ENCODE assay signal across 33 mouse cellular contexts in the genomic region with DNA sequence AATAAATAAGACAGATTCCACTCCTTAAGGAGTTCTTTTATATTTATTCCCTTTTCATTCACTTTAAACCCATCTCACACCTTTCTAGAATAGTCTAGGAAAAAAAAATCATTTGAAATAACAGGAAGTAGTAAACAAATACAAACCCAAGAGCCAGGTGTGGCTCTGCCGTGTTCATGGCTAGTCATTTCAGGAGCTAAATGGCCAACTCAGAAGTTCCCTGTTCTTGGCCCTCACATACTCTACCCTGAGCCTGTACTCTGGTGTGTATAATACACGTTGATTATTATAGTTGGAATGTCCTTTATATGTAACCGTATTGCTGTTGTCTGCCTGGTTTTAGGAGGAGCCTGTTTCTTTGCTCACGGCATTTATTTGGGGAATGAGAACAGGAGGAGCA.
"Had no signal": no experiment of that assay in that cellular context is flagged by ENCODE, and none has a peak within 500 bp of the region (broad histone marks: within the 10 kb centered on the region; RNA-seq: fewer than 3 reads in every experiment).

No protein-coding gene starts in this region.

- ATAC-seq: hindbrain, embryonic 16.5 days; hindbrain, postnatal 0 days; inflammation-experienced regulatory T-cells, adult 6 months; intestine, embryonic 15.5 days; intestine, embryonic 16.5 days; intestine, postnatal 0 days had no signal

- DNase-seq: heart, postnatal 10 days; heart, postnatal 14 days; heart, postnatal 36 days; heart, postnatal 4 days; kidney, adult 11 months; kidney, adult 18-20 months; kidney, adult 2 months; kidney, adult 8-10 months; kidney, adult 9 months; kidney, postnatal 10 days; kidney, postnatal 14 days; kidney, postnatal 25 days; kidney, postnatal 36 days; kidney, postnatal 4 days; layer of hippocampus, adult 9-11 months; layer of hippocampus, postnatal 36 days had no signal

- H3K27ac ChIP-seq: heart, embryonic 13.5 days; heart, embryonic 15.5 days; hindbrain, embryonic 10.5 days; hindbrain, embryonic 12.5 days; hindbrain, embryonic 13.5 days; hindbrain, embryonic 14.5 days; hindbrain, embryonic 15.5 days; hindbrain, postnatal 0 days; intestine, embryonic 15.5 days; kidney, postnatal 0 days; layer of hippocampus, adult 2 months; left cerebral cortex, adult 2 months had no signal

- H3K9me3 ChIP-seq: heart, embryonic 12.5 days; heart, embryonic 13.5 days; heart, embryonic 15.5 days; hindbrain, embryonic 10.5 days; hindbrain, embryonic 12.5 days; hindbrain, embryonic 13.5 days; hindbrain, embryonic 15.5 days; intestine, embryonic 15.5 days had no signal

- H3K9ac ChIP-seq: heart, embryonic 12.5 days; heart, embryonic 13.5 days; heart, embryonic 15.5 days; hindbrain, embryonic 12.5 days; hindbrain, embryonic 13.5 days; hindbrain, embryonic 14.5 days; hindbrain, embryonic 15.5 days; intestine, embryonic 15.5 days had no signal

- H3K27me3 ChIP-seq: heart, embryonic 12.5 days; heart, embryonic 13.5 days; heart, embryonic 15.5 days; hindbrain, embryonic 12.5 days; hindbrain, embryonic 13.5 days; hindbrain, embryonic 15.5 days; intestine, embryonic 15.5 days had no signal

- H3K36me3 ChIP-seq: heart, embryonic 12.5 days; heart, embryonic 13.5 days; heart, embryonic 15.5 days; hindbrain, embryonic 10.5 days; hindbrain, embryonic 12.5 days; hindbrain, embryonic 13.5 days; hindbrain, embryonic 15.5 days; intestine, embryonic 15.5 days had no signal

- H3K4me2 ChIP-seq: heart, embryonic 12.5 days; heart, embryonic 13.5 days; heart, embryonic 15.5 days; hindbrain, embryonic 12.5 days; hindbrain, embryonic 13.5 days; hindbrain, embryonic 14.5 days; hindbrain, embryonic 15.5 days; intestine, embryonic 15.5 days had no signal

- H3K4me3 ChIP-seq: heart, embryonic 12.5 days; heart, embryonic 13.5 days; heart, embryonic 15.5 days; hindbrain, embryonic 10.5 days; hindbrain, embryonic 12.5 days; hindbrain, embryonic 13.5 days; hindbrain, embryonic 15.5 days; intestine, embryonic 15.5 days; layer of hippocampus, adult 2 months; left cerebral cortex, adult 2 months had no signal

- H3K4me1 ChIP-seq: intestine, embryonic 15.5 days had no signal
